Mouse (Mus musculus): ENCODE measurements around the gene Fis1. TPM values are rescaled to one million over a fixed set of nuclear protein-coding genes. Genes with fewer than 3 reads are reported as not detected.

Gene Fis1
- polyA plus RNA-seq, 1 experiment from 2014 or later: 240 TPM

DNA sequence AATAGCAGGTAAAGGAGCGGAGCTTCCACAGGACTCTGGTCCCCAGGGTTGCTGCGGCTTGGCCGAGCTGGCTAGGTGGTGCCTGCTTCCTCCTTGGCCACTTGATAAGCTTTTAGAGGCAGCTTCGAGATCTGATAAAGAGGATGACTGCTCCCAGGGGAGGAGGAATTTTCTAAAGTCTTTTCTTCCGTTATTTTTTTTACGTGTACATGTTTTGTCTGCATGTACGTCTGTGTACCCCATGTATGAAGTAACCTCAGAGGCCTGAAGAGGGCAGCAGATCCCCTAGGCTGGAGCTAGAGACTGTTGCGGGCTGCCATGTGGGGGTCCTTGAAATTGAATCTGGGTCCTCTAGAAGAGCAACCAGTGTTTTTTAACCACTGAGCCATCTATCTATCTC, 27.9 kb downstream of the Fis1 start:
- 87% methylated on average over 8 of the region's 8 CpGs for WGBS
- Histone ChIP-seq H3K4me1 (peaks cover 10% of the 10 kb centered on the region), H3K9me3 (no peaks in the 10 kb centered on the region), H3K27ac (no peak overlapping the region), H3K4me2 (no peak overlapping the region), H3K27me3 (no peaks in the 10 kb centered on the region), H3K9ac (no peak overlapping the region), H3K4me3 (no peak overlapping the region), H3K36me3 (peaks cover 41% of the 10 kb centered on the region)
- no peak for ATAC-seq (ENCODE audit: insufficient number of reproducible peaks, low FRiP score, low TSS enrichment, low read depth)

DNA sequence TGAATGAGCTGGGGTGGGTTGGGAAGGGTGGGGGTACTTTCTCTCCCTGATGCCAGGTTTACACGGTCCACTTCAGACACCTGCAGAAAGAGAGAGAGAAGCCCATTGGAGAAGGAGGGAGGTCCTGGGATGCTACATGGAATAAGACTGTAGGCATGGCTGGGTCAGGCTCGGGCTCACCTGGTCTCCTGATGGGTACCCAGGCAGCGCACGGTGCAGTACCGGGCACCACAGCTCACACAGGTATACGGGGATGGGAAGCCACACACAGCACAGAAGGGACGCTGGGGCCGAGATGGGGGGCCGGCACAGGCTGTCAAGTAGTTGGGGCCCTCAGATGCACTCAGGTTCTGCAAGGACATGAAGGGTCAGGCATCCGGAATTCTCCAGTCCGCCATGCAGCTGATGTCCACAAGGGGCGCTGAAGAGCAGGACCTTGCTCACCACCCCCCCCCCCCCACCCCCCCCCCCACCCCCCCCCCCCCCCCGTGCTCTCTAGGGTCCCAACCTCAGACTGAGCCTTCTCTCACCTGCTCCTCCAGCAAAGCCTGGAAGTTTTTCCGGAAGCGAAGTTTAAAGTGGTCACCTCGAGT, 29.4 kb downstream of the Fis1 start:
- Histone ChIP-seq H3K36me3 (peaks cover 41% of the 10 kb centered on the region), H3K9me3 (no peaks in the 10 kb centered on the region), H3K4me1 (peaks cover 15% of the 10 kb centered on the region), H3K27ac (no peak overlapping the region), H3K4me3 (no peak overlapping the region), H3K4me2 (no peak overlapping the region), H3K9ac (no peak overlapping the region), H3K27me3 (no peaks in the 10 kb centered on the region)
- 54% methylated on average over 14 of the region's 16 CpGs for WGBS
- ATAC-seq (ENCODE audit: insufficient number of reproducible peaks, low FRiP score, low TSS enrichment, low read depth): no peak

DNA sequence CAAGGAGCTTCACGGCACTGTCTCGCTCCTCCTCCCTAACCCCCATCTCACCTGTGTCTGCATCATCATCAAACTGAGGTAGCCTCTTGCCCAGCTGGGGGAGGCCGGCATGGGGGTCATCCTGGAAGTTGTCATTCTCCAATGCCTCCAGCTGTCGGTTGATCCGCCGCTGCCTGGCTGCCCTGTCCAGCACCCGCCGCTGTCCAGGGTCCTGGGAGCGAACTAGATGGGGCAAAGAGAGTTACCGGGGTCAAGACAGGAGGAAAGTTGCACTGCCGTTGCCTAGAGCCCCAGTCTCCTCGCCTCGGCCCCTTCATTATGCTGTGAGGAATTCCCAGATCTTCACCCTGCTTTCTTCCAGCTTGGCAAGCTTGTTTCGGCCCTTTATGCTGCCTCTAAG, 31.8 kb downstream of the Fis1 start:
- 46% methylated on average over 14 of the region's 14 CpGs for whole genome bisulfite sequencing
- H3K27me3 ChIP-seq: no peaks in the 10 kb centered on the region

DNA sequence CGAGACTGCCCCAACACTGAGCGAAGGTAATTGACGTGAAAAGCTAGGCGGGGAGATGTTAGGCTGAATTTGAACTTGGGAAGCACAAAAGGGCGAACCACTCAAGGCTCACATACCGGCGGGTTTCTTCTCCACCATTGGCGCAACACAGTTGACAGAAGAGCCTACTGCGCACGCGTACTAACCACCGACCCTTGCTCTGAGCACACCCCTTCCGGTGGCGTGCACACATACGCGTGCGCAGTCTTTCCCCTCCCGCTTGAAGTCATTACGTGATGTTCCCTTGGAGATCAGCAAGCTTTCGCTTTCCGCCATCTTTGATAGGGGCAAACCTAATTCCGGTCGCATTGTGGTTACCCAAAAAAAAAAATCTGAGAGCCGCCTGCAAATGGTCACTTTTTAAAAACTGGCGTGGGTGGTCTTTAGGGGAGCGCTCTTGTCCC, 33.6 kb downstream of the Fis1 start, which contains the start of gene Plod3:
Gene Plod3, plus strand, starts transcription at position 325 of the 443 bp plus-strand sequence.
- H3K9ac ChIP-seq: peak within 1 kb of the TSS; percentile 88
- H3K4me1 ChIP-seq: peaks cover 26% of the 10 kb centered on the region
- peak within 1 kb of the TSS; percentile 97 for H3K27ac ChIP-seq
- H3K36me3 ChIP-seq: peaks cover 51% of the 10 kb centered on the region
- ATAC-seq (ENCODE audit: insufficient number of reproducible peaks, low FRiP score, low TSS enrichment, low read depth): peak; percentile 86
- H3K4me3 ChIP-seq: peak within 1 kb of the TSS; percentile 92
- H3K27me3 ChIP-seq: no peaks in the 10 kb centered on the region
- WGBS: 0% methylated on average over 26 of the region's 26 CpGs
- H3K4me2 ChIP-seq: peak within 1 kb of the TSS; percentile 78
- H3K9me3 ChIP-seq: no peaks in the 10 kb centered on the region

More for the DNA sequence above, 31.8 kb downstream of the Fis1 start:
- Histone ChIP-seq H3K9me3 (no peaks in the 10 kb centered on the region), H3K9ac (no peak overlapping the region), H3K4me3 (no peak overlapping the region), H3K36me3 (peaks cover 44% of the 10 kb centered on the region), H3K4me2 (no peak overlapping the region), H3K4me1 (peaks cover 26% of the 10 kb centered on the region), H3K27ac (no peak overlapping the region)
- no peak for ATAC-seq (ENCODE audit: insufficient number of reproducible peaks, low FRiP score, low TSS enrichment, low read depth)

DNA sequence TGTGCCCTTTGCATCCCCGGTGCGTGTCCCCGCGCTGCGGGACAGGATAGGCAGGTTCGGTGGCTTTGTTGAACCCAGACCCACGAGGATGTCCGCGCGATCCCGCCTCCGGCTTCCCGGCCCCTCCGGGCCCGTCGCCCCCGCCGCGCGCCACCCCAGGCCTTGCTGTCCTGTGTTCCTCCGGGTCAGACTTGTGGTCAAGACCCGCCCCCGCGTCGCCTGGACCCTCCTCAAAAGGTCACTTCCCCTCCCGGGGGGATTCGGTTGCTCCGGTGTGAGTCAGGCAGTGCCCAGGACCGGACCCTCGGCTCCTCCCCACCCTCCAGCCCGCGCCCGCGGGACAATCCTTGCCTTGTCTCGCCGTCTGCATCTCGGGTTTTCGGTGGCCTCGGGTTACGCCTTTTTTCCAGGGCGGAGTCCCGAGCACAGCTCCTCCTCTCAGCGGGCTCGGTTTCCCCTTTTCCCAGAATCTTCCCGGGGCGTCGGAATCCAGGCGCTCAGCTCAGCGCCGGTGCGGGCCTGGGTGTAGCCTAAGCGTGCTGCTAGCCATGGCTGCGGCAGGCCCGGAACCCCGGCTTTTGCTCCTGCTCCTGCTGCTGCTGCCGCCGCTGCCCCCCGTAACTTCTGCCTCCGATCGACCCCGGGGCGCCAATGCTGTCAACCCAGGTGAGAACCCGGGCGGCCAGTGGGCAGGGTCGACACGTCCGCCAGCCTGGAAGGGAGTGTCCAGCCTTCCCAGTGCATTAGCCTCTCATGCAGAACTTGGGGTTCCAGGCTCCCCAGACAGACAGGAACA, 34.3 kb downstream of the Fis1 start:
- ATAC-seq (ENCODE audit: insufficient number of reproducible peaks, low FRiP score, low TSS enrichment, low read depth): peak; percentile 61
- peak overlapping the region; percentile 78 for H3K4me2 ChIP-seq
- peak overlapping the region; percentile 97 for H3K27ac ChIP-seq
- peaks cover 51% of the 10 kb centered on the region for H3K36me3 ChIP-seq
- H3K4me1 ChIP-seq: peaks cover 26% of the 10 kb centered on the region
- no peaks in the 10 kb centered on the region for H3K9me3 ChIP-seq
- peak overlapping the region; percentile 92 for H3K4me3 ChIP-seq
- under 1% methylated on average over 66 of the region's 67 CpGs for WGBS
- H3K9ac ChIP-seq: peak overlapping the region; percentile 88
- no peaks in the 10 kb centered on the region for H3K27me3 ChIP-seq

DNA sequence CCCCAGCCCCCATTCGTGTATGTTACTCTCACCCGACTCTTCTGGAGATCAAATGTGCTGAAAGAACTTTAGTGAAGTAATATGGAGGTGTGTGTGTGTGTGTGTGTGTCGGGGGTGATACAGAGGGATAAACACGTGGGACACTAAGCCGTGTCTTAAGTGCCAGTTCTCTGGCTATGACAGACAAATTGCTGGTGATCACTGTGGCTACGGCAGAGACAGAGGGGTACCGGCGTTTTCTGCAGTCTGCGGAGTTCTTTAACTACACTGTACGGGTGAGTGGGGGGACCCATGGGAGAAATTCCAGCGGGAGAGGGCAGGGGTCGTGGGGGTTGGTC, 34.8 kb downstream of the Fis1 start, which contains the start of gene Znhit1:
Gene Znhit1, minus strand, starts transcription at position 88 of the 338 bp plus-strand sequence.
- H3K9me3 ChIP-seq: no peaks in the 10 kb centered on the region
- H3K27me3 ChIP-seq: no peaks in the 10 kb centered on the region
- peak within 1 kb of the TSS; percentile 88 for H3K9ac ChIP-seq
- H3K27ac ChIP-seq: peak within 1 kb of the TSS; percentile 97
- 3% methylated on average over 12 of the region's 12 CpGs for WGBS
- peak within 1 kb of the TSS; percentile 78 for H3K4me2 ChIP-seq
- peak within 1 kb of the TSS; percentile 92 for H3K4me3 ChIP-seq
- peaks cover 26% of the 10 kb centered on the region for H3K4me1 ChIP-seq
- H3K36me3 ChIP-seq: peaks cover 54% of the 10 kb centered on the region
- no peak for ATAC-seq (ENCODE audit: insufficient number of reproducible peaks, low FRiP score, low TSS enrichment, low read depth)

DNA sequence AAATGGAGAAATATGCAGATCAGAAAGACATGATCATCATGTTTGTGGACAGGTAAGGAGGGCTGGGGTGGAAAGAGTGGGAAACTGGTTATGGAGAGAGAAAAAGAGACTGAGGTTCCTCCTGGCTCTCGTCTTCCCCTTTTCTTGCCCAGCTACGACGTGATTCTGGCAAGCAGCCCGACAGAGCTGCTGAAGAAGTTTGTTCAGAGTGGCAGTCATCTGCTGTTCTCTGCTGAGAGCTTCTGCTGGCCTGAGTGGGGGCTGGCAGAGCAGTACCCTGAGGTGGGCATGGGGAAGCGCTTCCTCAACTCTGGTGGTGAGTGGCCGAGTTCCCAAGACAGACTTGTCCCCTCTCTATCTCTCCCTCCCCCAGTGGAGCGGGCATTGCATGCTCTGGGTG, 35.3 kb downstream of the Fis1 start:
- H3K4me2 ChIP-seq: peak overlapping the region; percentile 78
- peak overlapping the region; percentile 88; the same call in 1 of the 2 replicates for H3K9ac ChIP-seq
- no peaks in the 10 kb centered on the region for H3K9me3 ChIP-seq
- peak overlapping the region; percentile 97 for H3K27ac ChIP-seq
- peaks cover 54% of the 10 kb centered on the region for H3K36me3 ChIP-seq
- no peaks in the 10 kb centered on the region for H3K27me3 ChIP-seq
- no peak for ATAC-seq (ENCODE audit: insufficient number of reproducible peaks, low FRiP score, low TSS enrichment, low read depth)
- peaks cover 26% of the 10 kb centered on the region for H3K4me1 ChIP-seq
- H3K4me3 ChIP-seq: peak overlapping the region; percentile 92
- WGBS: 53% methylated on average over 7 of the region's 7 CpGs

DNA sequence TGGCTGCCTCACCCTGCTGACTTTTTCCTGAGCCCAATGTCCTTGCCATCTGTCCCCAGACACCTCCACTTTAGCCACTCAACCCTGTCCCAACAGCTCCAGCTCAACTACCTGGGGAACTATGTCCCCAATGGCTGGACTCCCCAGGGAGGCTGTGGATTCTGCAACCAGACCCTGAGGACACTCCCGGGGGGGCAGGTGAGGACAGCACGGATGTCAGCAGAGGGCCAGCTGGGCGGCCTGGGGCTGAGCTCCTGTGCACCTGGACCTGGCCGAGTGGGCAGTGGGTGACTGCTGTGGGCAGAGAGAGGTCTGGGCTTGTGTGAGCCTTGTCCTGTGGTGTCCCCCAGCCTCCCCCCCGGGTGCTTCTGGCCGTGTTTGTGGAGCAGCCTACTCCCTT, 36.7 kb downstream of the Fis1 start:
- Histone ChIP-seq H3K4me2 (no peak overlapping the region), H3K4me1 (peaks cover 23% of the 10 kb centered on the region), H3K27me3 (no peaks in the 10 kb centered on the region), H3K4me3 (no peak overlapping the region), H3K36me3 (peaks cover 54% of the 10 kb centered on the region), H3K9ac (no peak overlapping the region), H3K27ac (no peak overlapping the region), H3K9me3 (no peaks in the 10 kb centered on the region)
- WGBS: 84% methylated on average over 6 of the region's 6 CpGs
- ATAC-seq (ENCODE audit: insufficient number of reproducible peaks, low FRiP score, low TSS enrichment, low read depth): no peak

DNA sequence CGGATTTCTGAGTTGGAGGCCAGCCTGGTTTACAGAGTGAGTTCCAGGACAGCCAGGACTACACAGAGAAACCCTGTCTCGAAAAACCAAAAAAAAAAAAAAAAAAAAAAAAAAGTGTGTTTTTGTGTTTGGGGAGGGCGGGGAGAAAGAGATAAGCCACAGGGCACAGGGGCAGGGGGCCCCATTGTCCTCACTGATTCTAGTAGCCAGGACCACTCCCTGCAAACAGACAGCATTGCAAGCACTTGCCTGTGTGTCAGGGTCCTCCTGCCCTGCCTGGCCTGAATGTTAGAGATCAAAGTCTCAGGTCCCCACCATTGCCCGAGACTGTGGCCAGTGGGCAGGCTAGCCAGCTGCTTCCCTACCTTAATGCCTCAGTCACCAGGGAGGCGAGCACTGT, 46.4 kb downstream of the Fis1 start:
- H3K27ac ChIP-seq: no peak overlapping the region
- ATAC-seq (ENCODE audit: insufficient number of reproducible peaks, low FRiP score, low TSS enrichment, low read depth): no peak
- no peak overlapping the region for H3K4me2 ChIP-seq
- peaks cover 19% of the 10 kb centered on the region for H3K36me3 ChIP-seq
- WGBS: 70% methylated on average over 5 of the region's 5 CpGs
- H3K4me1 ChIP-seq: peaks cover 5% of the 10 kb centered on the region; the same call in 1 of the 2 replicates
- H3K27me3 ChIP-seq: no peaks in the 10 kb centered on the region
- H3K9ac ChIP-seq: no peak overlapping the region
- H3K9me3 ChIP-seq: no peaks in the 10 kb centered on the region
- H3K4me3 ChIP-seq: no peak overlapping the region

DNA sequence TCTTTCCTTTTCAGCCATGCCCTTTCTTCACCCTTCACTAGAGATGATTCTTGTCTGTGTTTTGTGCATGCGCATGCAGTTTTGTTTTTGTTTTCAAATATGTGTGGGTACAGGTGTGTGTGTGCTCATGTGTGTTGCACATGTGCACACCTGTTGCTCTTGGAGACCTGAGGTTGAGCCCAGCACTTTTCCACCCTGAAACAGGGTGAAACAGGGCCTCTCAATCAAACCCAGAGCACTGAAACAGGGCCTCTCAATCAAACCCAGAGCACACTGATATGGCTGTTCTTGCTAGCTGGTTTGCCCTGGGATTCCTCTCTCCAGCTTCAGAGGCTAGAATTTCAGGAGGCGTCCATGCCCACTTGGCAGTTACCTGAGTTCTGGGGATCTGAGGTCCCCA, 47.5 kb downstream of the Fis1 start:
- 82% methylated on average over 2 of the region's 2 CpGs for WGBS
- no peak overlapping the region for H3K27ac ChIP-seq

DNA sequence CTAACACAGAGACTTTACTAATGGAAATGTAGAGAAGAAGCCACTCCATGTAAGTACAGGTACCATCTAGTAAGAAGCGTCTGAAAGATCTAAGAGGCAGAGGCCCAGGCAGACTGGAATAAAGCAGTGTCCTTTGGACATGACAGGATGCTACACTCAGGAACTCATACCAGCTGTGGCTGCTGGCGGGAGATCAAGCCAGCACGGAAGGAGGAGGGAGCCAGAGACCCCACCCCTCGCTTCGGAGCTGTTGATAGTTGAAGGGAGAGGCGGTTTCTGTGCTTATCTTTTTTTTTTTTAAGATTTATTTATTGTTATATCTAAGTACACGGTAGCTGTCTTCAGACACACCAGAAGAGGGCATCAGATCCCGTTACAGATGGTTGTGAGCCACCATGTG, 54.2 kb downstream of the Fis1 start:
- Histone ChIP-seq H3K36me3 (no peaks in the 10 kb centered on the region), H3K27me3 (no peaks in the 10 kb centered on the region), H3K4me2 (no peak overlapping the region), H3K4me3 (no peak overlapping the region), H3K9me3 (no peaks in the 10 kb centered on the region), H3K27ac (no peak overlapping the region), H3K9ac (no peak overlapping the region), H3K4me1 (no peaks in the 10 kb centered on the region; the same call in 1 of the 2 replicates)
- 54% methylated on average over 8 of the region's 8 CpGs for WGBS
- ATAC-seq (ENCODE audit: insufficient number of reproducible peaks, low FRiP score, low TSS enrichment, low read depth): no peak

More for the DNA sequence above, 47.5 kb downstream of the Fis1 start:
- Histone ChIP-seq H3K4me3 (no peak overlapping the region), H3K9me3 (no peaks in the 10 kb centered on the region), H3K4me1 (peaks cover 5% of the 10 kb centered on the region; the same call in 1 of the 2 replicates), H3K9ac (no peak overlapping the region), H3K36me3 (peaks cover 7% of the 10 kb centered on the region), H3K4me2 (0 out of 2 replicates have a peak overlapping the region, but pooled peaks have one; percentile 7), H3K27me3 (no peaks in the 10 kb centered on the region)
- no peak for ATAC-seq (ENCODE audit: insufficient number of reproducible peaks, low FRiP score, low TSS enrichment, low read depth)

DNA sequence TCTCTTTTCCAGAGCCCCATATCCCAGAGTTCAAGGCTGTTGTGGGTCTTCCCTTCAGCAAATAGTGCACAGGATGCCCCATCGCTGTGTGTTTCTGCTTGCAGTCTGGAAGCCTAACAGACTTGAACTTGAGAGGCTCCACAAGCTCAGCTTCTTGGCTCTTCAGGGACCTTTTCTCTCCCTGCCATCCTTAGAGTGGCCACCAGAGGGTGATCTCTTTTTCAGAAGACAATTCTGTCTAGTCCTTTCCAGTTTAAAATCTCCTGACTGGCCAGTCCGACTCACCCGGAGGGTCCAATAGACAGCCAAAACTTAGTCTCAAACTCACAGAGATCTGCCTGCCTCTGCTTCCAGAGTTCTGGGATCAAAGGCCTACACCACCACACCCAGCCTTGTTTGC, 56.9 kb downstream of the Fis1 start:
- H3K9ac ChIP-seq: no peak overlapping the region
- no peaks in the 10 kb centered on the region for H3K36me3 ChIP-seq
- H3K27ac ChIP-seq: no peak overlapping the region
- H3K27me3 ChIP-seq: no peaks in the 10 kb centered on the region
- no peaks in the 10 kb centered on the region for H3K4me1 ChIP-seq
- no peaks in the 10 kb centered on the region for H3K9me3 ChIP-seq
- WGBS: 27% methylated on average over 3 of the region's 3 CpGs
- no peak for ATAC-seq (ENCODE audit: insufficient number of reproducible peaks, low FRiP score, low TSS enrichment, low read depth)
- no peak overlapping the region for H3K4me2 ChIP-seq
- H3K4me3 ChIP-seq: no peak overlapping the region

Data from limb, embryonic 15.5 days (tissue).